Mouse (Mus musculus) thymus, adult 2 months (tissue): ENCODE measurements around the gene Plk5.

Experiments
- CTCF ChIP-seq: fragments of 200-500 bp; IDR thresholded peaks from 2 replicates; pipeline ENCODE4 v1.5.1; 2012; ENCODE audit warnings: mild to moderate bottlenecking, control low read depth, low read length, moderate library complexity, borderline replicate concordance; ENCODE audit not compliant: control insufficient read depth, poor library complexity, insufficient read depth; ENCODE audit errors: extremely low read depth
- POLR2A ChIP-seq: fragments of 200-500 bp; IDR thresholded peaks from 2 replicates; pipeline ENCODE4 v1.6.1; 2012; ENCODE audit warnings: mild to moderate bottlenecking, low read length, control low read depth, moderate library complexity; ENCODE audit not compliant: control insufficient read depth, poor library complexity, insufficient read depth; ENCODE audit errors: extremely low read depth

GRCm38 (mm10) chr10:80388731-80389130 is 32.5 kb downstream of the Plk5 start:
- TF ChIP-seq CTCF (no peak), POLR2A (no peak)
